Comparison of ENCODE assay signal across 11 mouse cellular contexts in genomic region chr6:94540615-94541014, GRCm38 (mm10).
"Had no signal": no experiment of that assay in that cellular context is flagged by ENCODE, and none has a peak within 500 bp of the region (broad histone marks: within the 10 kb centered on the region; RNA-seq: fewer than 3 reads in every experiment).

No protein-coding gene starts in this region.

- ATAC-seq: midbrain, embryonic 16.5 days had no signal

- H3K9ac ChIP-seq: limb, embryonic 13.5 days; liver, embryonic 14.5 days had no signal

- H3K27me3 ChIP-seq: limb, embryonic 13.5 days had no signal

- H3K9me3 ChIP-seq: limb, embryonic 13.5 days had no signal

- H3K27ac ChIP-seq: layer of hippocampus, adult 2 months; limb, embryonic 13.5 days; liver, embryonic 14.5 days had no signal

- DNase-seq: kidney, adult 11 months; kidney, postnatal 10 days; kidney, postnatal 4 days; lung, adult 18-20 months; right cerebral cortex, adult 18-20 months; right cerebral cortex, postnatal 25 days; thymus, postnatal 4 days had no signal

- H3K4me3 ChIP-seq: layer of hippocampus, adult 2 months; limb, embryonic 13.5 days had no signal

- H3K4me2 ChIP-seq: limb, embryonic 13.5 days had no signal
